Mouse (Mus musculus) gastrocnemius, postnatal 10 days (tissue): ENCODE data around the gene Faap20. TPM values are rescaled to one million over a fixed set of nuclear protein-coding genes. Genes with fewer than 3 reads are reported as not detected.

Experiments
- DNase-seq: peaks from one replicate; pipeline ENCODE4 v3.0.0; 2021; ENCODE audit warnings: mixed read lengths
- long read RNA-seq, 2 experiments: library from polyadenylated mRNA; stranded (forward); transcript quantifications; one replicate each; pipeline ENCODE4 v2.0.0; 2021
- total RNA-seq, 2 experiments: library from RNA; stranded (reverse); gene quantifications; 2 replicates each; pipeline ENCODE4 v1.2.3; 2021

Gene Faap20
- 10 to 100 TPM; 18.9 to 26.4 TPM for total RNA-seq
- long read RNA-seq, experiment 1, transcript Faap20-210 (4 exons, 1,076 nt) = minor isoform, 5 of 18 reads
- long read RNA-seq, experiment 1, transcript Faap20-201 (3 exons, 1,479 nt) = major isoform, 11 of 18 reads
- long read RNA-seq, experiment 1, partial matches to known transcripts = 0 of 18 reads
- long read RNA-seq, experiment 1, other reads (novel, unspliced or antisense) = 1 of 18 reads
- long read RNA-seq, experiment 2, transcript Faap20-210 (4 exons, 1,076 nt) = major isoform, 16 of 33 reads
- long read RNA-seq, experiment 2, transcript Faap20-201 (3 exons, 1,479 nt) = minor isoform, 14 of 33 reads
- long read RNA-seq, experiment 2, partial matches to known transcripts = 1 of 33 reads
- long read RNA-seq, experiment 2, other reads (novel, unspliced or antisense) = 1 of 33 reads

- peak; percentile 84 for DNase-seq
These were observed at the start of gene Faap20 for GRCm38 (mm10) chr4:155249648-155250351. Gene Faap20, plus strand, starts transcription at chr4:155249802.

GRCm38 (mm10) chr4:155200861-155201390 is 48.7 kb upstream of the Faap20 start:
- DNase-seq = no peak

GRCm38 (mm10) chr4:155201764-155202163 is 47.8 kb upstream of the Faap20 start:
- DNase-seq = no peak

GRCm38 (mm10) chr4:155205919-155206318 is 43.7 kb upstream of the Faap20 start:
- no peak for DNase-seq

- no peak for DNase-seq
These were observed 43.1 kb upstream of the Faap20 start for GRCm38 (mm10) chr4:155206498-155206897.

- no peak for DNase-seq
These were observed 41.8 kb upstream of the Faap20 start for GRCm38 (mm10) chr4:155207841-155208240.

GRCm38 (mm10) chr4:155208613-155209012 is 41.0 kb upstream of the Faap20 start:
- DNase-seq = no peak

GRCm38 (mm10) chr4:155209079-155209478 is 40.5 kb upstream of the Faap20 start:
- no peak for DNase-seq

- no peak for DNase-seq
These were observed 40.1 kb upstream of the Faap20 start for GRCm38 (mm10) chr4:155209494-155209893.

GRCm38 (mm10) chr4:155213052-155213751 is 36.4 kb upstream of the Faap20 start:
- DNase-seq = no peak

GRCm38 (mm10) chr4:155213752-155214054 is 35.9 kb upstream of the Faap20 start:
- DNase-seq = no peak

GRCm38 (mm10) chr4:155214188-155214587 is 35.4 kb upstream of the Faap20 start:
- DNase-seq = no peak

- DNase-seq = no peak
These were observed 34.8 kb upstream of the Faap20 start for GRCm38 (mm10) chr4:155214793-155215192.

GRCm38 (mm10) chr4:155215203-155215602 is 34.4 kb upstream of the Faap20 start:
- DNase-seq = no peak

GRCm38 (mm10) chr4:155215773-155216630 is 33.6 kb upstream of the Faap20 start:
- no peak for DNase-seq

- no peak for DNase-seq
These were observed 32.1 kb upstream of the Faap20 start for GRCm38 (mm10) chr4:155217241-155218103.

GRCm38 (mm10) chr4:155218104-155218732 is 31.4 kb upstream of the Faap20 start:
- no peak for DNase-seq

- no peak for DNase-seq
These were observed 30.1 kb upstream of the Faap20 start for GRCm38 (mm10) chr4:155219271-155220212.
